Mouse (Mus musculus) gastrocnemius, postnatal 36 days (tissue): ENCODE data around the gene Ikzf3. TPM values are rescaled to one million over a fixed set of nuclear protein-coding genes. Genes with fewer than 3 reads are reported as not detected.

Experiments
- DNase-seq, 2 experiments: peaks; one replicate each; pipeline ENCODE4 v3.0.0; 2022
- intact Hi-C: fragments of 180-260 bp; cut with DNase I; formaldehyde crosslinking; loops from one replicate; pipeline ENCODE4 v1.15.1; 2025
- total RNA-seq, 2 experiments: library from RNA; stranded (reverse); gene quantifications; 2 replicates each; pipeline ENCODE4 v1.2.3; 2021

Ikzf3 gene
- total RNA-seq, 2 experiments from 2014 or later, result 1.3 TPM; not detected in 1

- intact Hi-C loops, result no loop called here
- DNase-seq, result no peak
Measured at GRCm38 (mm10) chr11:98525140-98525539, 20.7 kb downstream of the Ikzf3 start.

- intact Hi-C loops, result no loop called here
- no peak for DNase-seq
Measured at GRCm38 (mm10) chr11:98520468-98520867, 25.4 kb downstream of the Ikzf3 start.

- DNase-seq, result no peak
- intact Hi-C loops, result no loop called here
Measured at GRCm38 (mm10) chr11:98513356-98513936, 32.4 kb downstream of the Ikzf3 start.

GRCm38 (mm10) chr11:98512881-98513280 lies 33.0 kb downstream of the Ikzf3 start:
- intact Hi-C loops, result no loop called here
- no peak for DNase-seq

GRCm38 (mm10) chr11:98510125-98510524 lies 35.7 kb downstream of the Ikzf3 start:
- intact Hi-C loops, result no loop called here
- no peak for DNase-seq

- peak; percentile 11 to 27 for DNase-seq
Measured at GRCm38 (mm10) chr11:98509434-98509833, 36.4 kb downstream of the Ikzf3 start.

GRCm38 (mm10) chr11:98504926-98505325 lies 40.9 kb downstream of the Ikzf3 start:
- intact Hi-C loops, result no loop called here
- DNase-seq, result no peak

More at GRCm38 (mm10) chr11:98509434-98509833, 36.4 kb downstream of the Ikzf3 start:
- intact Hi-C loops, result no loop called here

GRCm38 (mm10) chr11:98497388-98498288 lies 48.2 kb downstream of the Ikzf3 start:
- intact Hi-C loops, result loop anchor here (5.0 kb wide), 1 partner anchor 50 kb away; the partner anchor contains the start of gene Ikzf3
- DNase-seq, result no peak

GRCm38 (mm10) chr11:98495176-98495719 lies 50.6 kb downstream of the Ikzf3 start:
- intact Hi-C loops, result loop anchor here (5.0 kb wide), 1 partner anchor 52 kb away; the partner anchor contains the start of gene Ikzf3
- DNase-seq, result no peak

- intact Hi-C loops, result no loop called here
- no peak for DNase-seq
Measured at GRCm38 (mm10) chr11:98493394-98493793, 52.4 kb downstream of the Ikzf3 start.

- DNase-seq, result no peak
- intact Hi-C loops, result no loop called here
Measured at GRCm38 (mm10) chr11:98492959-98493358, 52.9 kb downstream of the Ikzf3 start.

- no peak for DNase-seq
- intact Hi-C loops, result no loop called here
Measured at GRCm38 (mm10) chr11:98491571-98491970, 54.3 kb downstream of the Ikzf3 start.

GRCm38 (mm10) chr11:98488540-98489234 lies 57.1 kb downstream of the Ikzf3 start:
- intact Hi-C loops, result no loop called here
- no peak for DNase-seq

GRCm38 (mm10) chr11:98487526-98488040 lies 58.2 kb downstream of the Ikzf3 start:
- no peak for DNase-seq
- intact Hi-C loops, result no loop called here

GRCm38 (mm10) chr11:98485749-98486148 lies 60.1 kb downstream of the Ikzf3 start:
- DNase-seq, result no peak
- intact Hi-C loops, result no loop called here

- intact Hi-C loops, result no loop called here
- DNase-seq, result no peak
Measured at GRCm38 (mm10) chr11:98482067-98482466, 63.8 kb downstream of the Ikzf3 start.

GRCm38 (mm10) chr11:98481231-98481630 lies 64.6 kb downstream of the Ikzf3 start:
- intact Hi-C loops, result no loop called here
- DNase-seq, result no peak

GRCm38 (mm10) chr11:98479940-98480497 lies 65.8 kb downstream of the Ikzf3 start:
- DNase-seq, result no peak
- intact Hi-C loops, result no loop called here

GRCm38 (mm10) chr11:98479026-98479939 lies 66.5 kb downstream of the Ikzf3 start:
- intact Hi-C loops, result no loop called here
- no peak for DNase-seq
